Mouse (Mus musculus): Measurements from ENCODE around the gene Crb1. TPM values are rescaled to one million over a fixed set of nuclear protein-coding genes. Genes with fewer than 3 reads are reported as not detected.

Gene Crb1
- polyA plus RNA-seq, 1 experiment from 2014 or later: 0.04 TPM

DNA sequence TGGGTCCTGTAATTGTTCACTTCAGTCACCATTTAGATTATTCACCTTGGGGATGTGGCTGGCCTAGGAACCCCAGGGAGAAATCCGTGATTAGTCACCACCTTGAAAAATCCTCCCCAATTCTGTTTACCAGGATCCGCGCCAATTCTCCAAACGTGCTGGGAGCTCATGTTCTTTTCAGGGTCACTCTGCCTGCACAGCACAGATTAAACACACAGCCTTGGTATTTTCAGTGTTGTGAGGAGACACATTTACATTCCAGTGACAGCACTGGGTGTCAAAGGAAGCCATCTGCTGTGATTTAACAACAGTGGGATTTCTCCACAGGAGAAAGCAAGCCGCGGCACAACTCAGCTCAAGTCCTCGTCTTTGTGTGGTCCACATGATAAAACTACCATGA is 167.1 kb downstream of the Crb1 start:
- H3K4me1 ChIP-seq (replicated peaks; ENCODE audit: control insufficient read depth, insufficient read depth, low read length): peaks cover 6% of the 10 kb centered on the region; the same call in 1 of the 2 replicates
- no peaks in the 10 kb centered on the region for H3K9me3 ChIP-seq (ENCODE audit: control insufficient read depth, low read length)
- no peak overlapping the region for H3K4me2 ChIP-seq (ENCODE audit: low read depth, low read length)
- no peak overlapping the region for H3K9ac ChIP-seq (ENCODE audit: low read length)
- no peaks in the 10 kb centered on the region for H3K36me3 ChIP-seq (ENCODE audit: control insufficient read depth, insufficient read depth, low read length)
- H3K27ac ChIP-seq (ENCODE audit: low read length): peak overlapping the region; percentile 36; the same call in 1 of the 2 replicates
- H3K4me3 ChIP-seq (ENCODE audit: low read length): no peak overlapping the region
- H3K27me3 ChIP-seq (ENCODE audit: control insufficient read depth, insufficient read depth, low read depth, low read length): no peaks in the 10 kb centered on the region
- ATAC-seq (ENCODE audit: low read depth): peak; percentile 85
- 20% methylated on average over 7 of the region's 7 CpGs for WGBS

- no peak overlapping the region for H3K4me3 ChIP-seq (ENCODE audit: low read length)
- peaks cover 12% of the 10 kb centered on the region for H3K4me1 ChIP-seq (replicated peaks; ENCODE audit: control insufficient read depth, insufficient read depth, low read length)
- no peak overlapping the region for H3K9ac ChIP-seq (ENCODE audit: low read length)
- no peak overlapping the region for H3K4me2 ChIP-seq (ENCODE audit: low read depth, low read length)
- 55% methylated on average over 4 of the region's 4 CpGs for WGBS
- no peaks in the 10 kb centered on the region for H3K36me3 ChIP-seq (ENCODE audit: control insufficient read depth, insufficient read depth, low read length)
- H3K9me3 ChIP-seq (ENCODE audit: control insufficient read depth, low read length): no peaks in the 10 kb centered on the region
- H3K27ac ChIP-seq (ENCODE audit: low read length): no peak overlapping the region
- no peaks in the 10 kb centered on the region for H3K27me3 ChIP-seq (ENCODE audit: control insufficient read depth, insufficient read depth, low read depth, low read length)
- no peak for ATAC-seq (ENCODE audit: low read depth)
Measured at GRCm38 (mm10) chr1:139206259-139206658, 170.6 kb downstream of the Crb1 start.

- WGBS: 29% methylated on average over 5 of the region's 5 CpGs
- H3K4me1 ChIP-seq (replicated peaks; ENCODE audit: control insufficient read depth, insufficient read depth, low read length): peaks cover 9% of the 10 kb centered on the region; the same call in 1 of the 2 replicates
- H3K36me3 ChIP-seq (ENCODE audit: control insufficient read depth, insufficient read depth, low read length): no peaks in the 10 kb centered on the region
- no peak overlapping the region for H3K4me2 ChIP-seq (ENCODE audit: low read depth, low read length)
- H3K9ac ChIP-seq (ENCODE audit: low read length): no peak overlapping the region
- 0 out of 2 replicates have a peak, but pooled peaks have one; percentile 15 for ATAC-seq (ENCODE audit: low read depth)
- no peak overlapping the region for H3K27ac ChIP-seq (ENCODE audit: low read length)
- no peak overlapping the region for H3K4me3 ChIP-seq (ENCODE audit: low read length)
- no peaks in the 10 kb centered on the region for H3K27me3 ChIP-seq (ENCODE audit: control insufficient read depth, insufficient read depth, low read depth, low read length)
- H3K9me3 ChIP-seq (ENCODE audit: control insufficient read depth, low read length): no peaks in the 10 kb centered on the region
Measured at GRCm38 (mm10) chr1:139203026-139203425, 173.9 kb downstream of the Crb1 start.

DNA sequence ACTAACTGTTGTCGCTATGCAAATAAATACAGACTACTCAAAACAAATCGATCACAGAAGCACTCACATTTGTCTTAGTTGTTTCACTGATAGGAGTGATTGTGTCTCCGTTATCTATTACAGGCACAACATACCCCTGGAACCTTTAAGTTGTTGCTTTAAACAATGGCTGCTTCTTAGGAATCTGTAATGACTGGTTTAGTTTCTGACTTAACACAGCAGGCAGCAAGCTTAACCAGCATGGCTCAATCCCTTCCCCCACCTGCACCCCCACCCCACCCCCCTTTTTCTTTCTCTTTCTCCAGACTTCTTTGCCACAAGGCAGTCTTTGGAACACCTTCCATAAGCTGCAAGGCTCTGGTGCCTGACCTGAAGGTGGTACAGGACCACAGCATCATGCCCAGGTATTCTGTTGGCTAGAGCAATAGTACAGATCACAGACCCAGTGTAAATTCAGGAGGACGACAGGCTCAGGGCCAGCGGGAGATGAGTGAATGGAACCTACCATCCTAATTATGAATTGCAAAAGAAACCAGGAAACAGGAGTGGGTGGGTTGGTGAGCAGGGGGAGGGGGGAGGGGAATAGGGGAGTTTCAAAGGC is 182.4 kb downstream of the Crb1 start:
- ATAC-seq (ENCODE audit: low read depth): no peak
- H3K9me3 ChIP-seq (ENCODE audit: control insufficient read depth, low read length): no peaks in the 10 kb centered on the region
- H3K4me3 ChIP-seq (ENCODE audit: low read length): no peak overlapping the region
- no peaks in the 10 kb centered on the region; the same call in 1 of the 2 replicates for H3K4me1 ChIP-seq (replicated peaks; ENCODE audit: control insufficient read depth, insufficient read depth, low read length)
- no peaks in the 10 kb centered on the region for H3K36me3 ChIP-seq (ENCODE audit: control insufficient read depth, insufficient read depth, low read length)
- no peak overlapping the region for H3K27ac ChIP-seq (ENCODE audit: low read length)
- H3K9ac ChIP-seq (ENCODE audit: low read length): no peak overlapping the region
- no peak overlapping the region for H3K4me2 ChIP-seq (ENCODE audit: low read depth, low read length)
- H3K27me3 ChIP-seq (ENCODE audit: control insufficient read depth, insufficient read depth, low read depth, low read length): no peaks in the 10 kb centered on the region
- WGBS: 16% methylated on average over 5 of the region's 5 CpGs

DNA sequence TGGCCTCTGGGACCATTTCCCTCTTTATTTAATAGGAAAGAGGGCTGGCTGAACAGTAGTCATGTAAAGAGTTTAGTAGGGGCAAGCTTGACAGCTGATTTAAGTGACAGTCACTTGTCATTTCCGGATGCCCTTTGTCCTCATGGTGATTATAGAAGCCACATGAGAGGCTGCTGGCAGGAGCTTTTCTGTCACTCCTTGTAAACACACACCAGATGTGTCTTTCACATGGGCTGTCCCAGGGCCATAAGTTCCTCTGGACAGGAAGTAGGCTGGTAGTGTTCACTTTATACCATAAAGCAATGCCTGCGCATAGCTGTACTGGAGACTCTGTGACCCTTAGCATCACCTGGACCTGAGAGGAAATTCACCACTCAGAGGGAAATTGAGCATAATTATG is 182.9 kb downstream of the Crb1 start:
- peak; percentile 93 for ATAC-seq (ENCODE audit: low read depth)
- H3K9me3 ChIP-seq (ENCODE audit: control insufficient read depth, low read length): no peaks in the 10 kb centered on the region
- no peak overlapping the region for H3K4me2 ChIP-seq (ENCODE audit: low read depth, low read length)
- H3K27me3 ChIP-seq (ENCODE audit: control insufficient read depth, insufficient read depth, low read depth, low read length): no peaks in the 10 kb centered on the region
- H3K36me3 ChIP-seq (ENCODE audit: control insufficient read depth, insufficient read depth, low read length): no peaks in the 10 kb centered on the region
- no peak overlapping the region for H3K27ac ChIP-seq (ENCODE audit: low read length)
- no peak overlapping the region for H3K9ac ChIP-seq (ENCODE audit: low read length)
- 33% methylated on average over 2 of the region's 2 CpGs for WGBS
- H3K4me3 ChIP-seq (ENCODE audit: low read length): no peak overlapping the region
- H3K4me1 ChIP-seq (replicated peaks; ENCODE audit: control insufficient read depth, insufficient read depth, low read length): no peaks in the 10 kb centered on the region; the same call in 1 of the 2 replicates

DNA sequence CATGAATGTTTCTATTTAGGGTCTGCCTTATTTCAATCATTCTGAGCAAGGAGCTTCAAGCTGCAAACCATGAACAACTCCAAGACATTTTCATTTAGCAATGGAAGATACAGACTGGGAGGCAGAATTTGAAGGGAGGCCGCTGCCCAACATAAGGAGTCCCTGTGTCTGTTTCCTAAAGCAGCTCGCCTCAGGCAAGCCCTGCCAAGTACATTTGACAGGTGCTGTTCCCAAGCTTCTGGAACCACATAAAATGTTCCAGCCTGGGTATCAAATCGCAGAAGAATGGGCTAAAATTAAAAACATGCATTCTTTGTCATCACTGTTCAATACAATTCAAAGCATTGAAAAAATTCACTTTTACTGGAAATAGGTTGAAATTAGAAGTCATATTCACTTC is 184.3 kb downstream of the Crb1 start:
- no peaks in the 10 kb centered on the region; the same call in 1 of the 2 replicates for H3K4me1 ChIP-seq (replicated peaks; ENCODE audit: control insufficient read depth, insufficient read depth, low read length)
- H3K4me3 ChIP-seq (ENCODE audit: low read length): no peak overlapping the region
- H3K9ac ChIP-seq (ENCODE audit: low read length): no peak overlapping the region
- ATAC-seq (ENCODE audit: low read depth): no peak
- no peaks in the 10 kb centered on the region for H3K36me3 ChIP-seq (ENCODE audit: control insufficient read depth, insufficient read depth, low read length)
- WGBS: 77% methylated on average over 3 of the region's 3 CpGs
- no peak overlapping the region for H3K27ac ChIP-seq (ENCODE audit: low read length)
- no peaks in the 10 kb centered on the region for H3K27me3 ChIP-seq (ENCODE audit: control insufficient read depth, insufficient read depth, low read depth, low read length)
- H3K9me3 ChIP-seq (ENCODE audit: control insufficient read depth, low read length): no peaks in the 10 kb centered on the region
- no peak overlapping the region for H3K4me2 ChIP-seq (ENCODE audit: low read depth, low read length)

GRCm38 (mm10) chr1:139180481-139181149 is 196.3 kb downstream of the Crb1 start:
- ATAC-seq (ENCODE audit: low read depth): no peak
- Histone ChIP-seq H3K4me3 (ENCODE audit: low read length) (no peak overlapping the region), H3K4me1 (replicated peaks; ENCODE audit: control insufficient read depth, insufficient read depth, low read length) (peaks cover 2% of the 10 kb centered on the region), H3K9me3 (ENCODE audit: control insufficient read depth, low read length) (no peaks in the 10 kb centered on the region), H3K36me3 (ENCODE audit: control insufficient read depth, insufficient read depth, low read length) (no peaks in the 10 kb centered on the region), H3K27ac (ENCODE audit: low read length) (no peak overlapping the region), H3K4me2 (ENCODE audit: low read depth, low read length) (no peak overlapping the region), H3K27me3 (ENCODE audit: control insufficient read depth, insufficient read depth, low read depth, low read length) (no peaks in the 10 kb centered on the region), H3K9ac (ENCODE audit: low read length) (no peak overlapping the region)
- WGBS: 42% methylated on average over 6 of the region's 6 CpGs

DNA sequence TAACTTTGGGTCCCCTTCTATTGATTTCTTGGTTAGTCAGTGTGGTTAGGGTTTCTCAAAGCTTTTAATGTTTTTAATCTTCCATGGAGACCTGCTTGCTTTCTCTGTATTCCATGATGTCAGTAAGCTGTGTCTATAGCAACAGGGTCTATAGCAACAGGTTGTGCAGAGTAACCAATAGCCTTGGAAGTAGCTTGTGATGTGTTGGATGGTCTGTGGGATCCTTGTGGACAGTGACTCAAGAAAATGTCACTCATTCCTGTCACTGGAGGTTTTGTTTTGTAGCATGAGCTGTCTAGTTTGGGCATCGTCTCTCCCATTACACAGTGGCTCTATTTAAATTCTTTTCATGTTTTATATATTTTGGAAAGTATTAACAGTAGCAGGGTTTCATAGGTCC is 197.2 kb downstream of the Crb1 start:
- H3K4me2 ChIP-seq (ENCODE audit: low read depth, low read length): no peak overlapping the region
- ATAC-seq (ENCODE audit: low read depth): no peak
- 79% methylated on average over 1 of the region's 1 CpGs for WGBS
- no peaks in the 10 kb centered on the region for H3K27me3 ChIP-seq (ENCODE audit: control insufficient read depth, insufficient read depth, low read depth, low read length)
- H3K9ac ChIP-seq (ENCODE audit: low read length): no peak overlapping the region
- no peaks in the 10 kb centered on the region for H3K9me3 ChIP-seq (ENCODE audit: control insufficient read depth, low read length)
- no peaks in the 10 kb centered on the region for H3K36me3 ChIP-seq (ENCODE audit: control insufficient read depth, insufficient read depth, low read length)
- H3K27ac ChIP-seq (ENCODE audit: low read length): no peak overlapping the region
- peaks cover 2% of the 10 kb centered on the region for H3K4me1 ChIP-seq (replicated peaks; ENCODE audit: control insufficient read depth, insufficient read depth, low read length)
- H3K4me3 ChIP-seq (ENCODE audit: low read length): no peak overlapping the region

DNA sequence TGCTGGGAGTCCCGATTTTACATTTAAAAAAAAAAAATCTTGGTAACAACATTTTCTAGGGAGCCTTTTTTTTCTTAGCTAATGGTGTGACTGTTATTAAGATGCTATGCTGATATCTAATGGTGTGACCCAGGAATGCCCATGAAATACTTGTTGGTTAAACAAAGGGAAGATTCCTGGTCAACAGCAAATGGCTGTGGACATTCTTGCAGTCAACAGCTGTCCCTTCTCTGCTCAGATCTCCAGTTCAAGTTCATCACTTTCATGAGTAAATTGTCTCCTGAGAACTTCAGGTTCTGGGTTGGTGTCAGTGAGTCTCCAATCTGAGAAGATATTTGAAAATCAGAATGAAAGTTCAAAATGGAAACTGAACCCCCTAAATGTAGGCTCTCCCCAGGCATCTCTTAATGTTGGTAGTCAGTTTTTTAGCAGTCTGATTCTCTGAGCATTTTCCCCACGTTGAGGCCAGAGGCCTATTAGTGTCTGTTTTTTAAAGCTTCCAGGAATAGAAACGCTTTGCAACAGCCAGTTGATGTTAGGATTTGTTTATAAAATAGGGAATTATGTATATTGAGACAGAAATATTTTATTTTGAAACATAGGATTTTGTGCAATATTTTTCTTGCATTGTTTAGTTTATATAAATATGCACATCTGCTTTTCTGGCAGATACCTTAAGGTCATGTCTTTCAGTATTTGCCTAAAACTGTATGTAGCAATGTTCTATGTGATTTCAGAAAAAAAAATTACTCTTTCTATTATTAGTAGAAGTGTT is 202.7 kb downstream of the Crb1 start:
- H3K4me1 ChIP-seq (replicated peaks; ENCODE audit: control insufficient read depth, insufficient read depth, low read length): peaks cover 7% of the 10 kb centered on the region
- WGBS: 44% methylated on average over 3 of the region's 3 CpGs
- H3K4me2 ChIP-seq (ENCODE audit: low read depth, low read length): no peak overlapping the region
- no peaks in the 10 kb centered on the region for H3K27me3 ChIP-seq (ENCODE audit: control insufficient read depth, insufficient read depth, low read depth, low read length)
- H3K36me3 ChIP-seq (ENCODE audit: control insufficient read depth, insufficient read depth, low read length): no peaks in the 10 kb centered on the region
- no peak overlapping the region for H3K9ac ChIP-seq (ENCODE audit: low read length)
- peak; percentile 82 for ATAC-seq (ENCODE audit: low read depth)
- no peaks in the 10 kb centered on the region for H3K9me3 ChIP-seq (ENCODE audit: control insufficient read depth, low read length)
- H3K4me3 ChIP-seq (ENCODE audit: low read length): no peak overlapping the region
- peak overlapping the region; percentile 83 for H3K27ac ChIP-seq (ENCODE audit: low read length)

Data from lung, embryonic 16.5 days (tissue).